Mouse (Mus musculus) liver, embryonic 15.5 days (tissue): Measurements from ENCODE around the gene Scarf1. TPM values are rescaled to one million over a fixed set of nuclear protein-coding genes. Genes with fewer than 3 reads are reported as not detected.

ENCODE experiments used
- ATAC-seq: fragments of 200-750 bp; cut with Nextera tagmentation; 2 replicates; pipeline ENCODE4 v1.8.0; 2017; ENCODE audit warnings: moderate number of reproducible peaks, mild to moderate bottlenecking, moderate library complexity; ENCODE audit not compliant: insufficient read depth
- H3K27ac ChIP-seq: fragments of 300-500 bp; sonication (generic); replicated peaks from 2 replicates; pipeline ENCODE4 v1.5.1; 2015; ENCODE audit warnings: mild to moderate bottlenecking, inconsistent platforms
- H3K27me3 ChIP-seq: fragments of 300-500 bp; sonication (generic); 2 replicates; pipeline ENCODE4 v1.6.1; 2015; ENCODE audit warnings: mild to moderate bottlenecking, inconsistent platforms
- H3K36me3 ChIP-seq: fragments of 300-500 bp; sonication (generic); replicated peaks from 2 replicates; pipeline ENCODE4 v1.6.1; 2015; ENCODE audit warnings: moderate library complexity, mild to moderate bottlenecking, inconsistent platforms
- H3K4me1 ChIP-seq: fragments of 300-500 bp; sonication (generic); replicated peaks from 2 replicates; pipeline ENCODE4 v1.6.1; 2015; ENCODE audit warnings: inconsistent platforms
- H3K4me2 ChIP-seq: fragments of 300-500 bp; sonication (generic); 2 replicates; pipeline ENCODE4 v1.6.1; 2015; ENCODE audit warnings: moderate library complexity, mild to moderate bottlenecking, inconsistent platforms
- H3K4me3 ChIP-seq: fragments of 300-500 bp; sonication (generic); replicated peaks from 2 replicates; pipeline ENCODE4 v1.5.1; 2015; ENCODE audit warnings: mild to moderate bottlenecking, inconsistent platforms
- H3K9ac ChIP-seq: fragments of 300-500 bp; sonication (generic); 2 replicates; pipeline ENCODE4 v1.6.1; 2015; ENCODE audit warnings: moderate library complexity, mild to moderate bottlenecking, inconsistent platforms
- H3K9me3 ChIP-seq: fragments of 300-500 bp; sonication (generic); replicated peaks from 2 replicates; pipeline ENCODE4 v1.6.1; 2016; ENCODE audit warnings: inconsistent platforms
- WGBS: fragments of 180-500 bp; shearing (Covaris S2); methylation state at CpG from one replicate; pipeline ENCODE4 v1.1.7; 2015; ENCODE audit warnings: mixed read lengths; ENCODE audit not compliant: insufficient replicate concordance; 5-methylcytosine and 5-hydroxymethylcytosine counted together
- polyA plus RNA-seq: library from polyadenylated mRNA; unstranded; fragments of >200 nt; fragmentation: Nextera tagmentation; extraction: Ambion mirVana; gene quantifications from 2 replicates; pipeline ENCODE4 v1.2.1, GENCODE M21; 2015

The Scarf1 gene
- polyA plus RNA-seq, 1 experiment from 2014 or later = 2.8 TPM

DNA sequence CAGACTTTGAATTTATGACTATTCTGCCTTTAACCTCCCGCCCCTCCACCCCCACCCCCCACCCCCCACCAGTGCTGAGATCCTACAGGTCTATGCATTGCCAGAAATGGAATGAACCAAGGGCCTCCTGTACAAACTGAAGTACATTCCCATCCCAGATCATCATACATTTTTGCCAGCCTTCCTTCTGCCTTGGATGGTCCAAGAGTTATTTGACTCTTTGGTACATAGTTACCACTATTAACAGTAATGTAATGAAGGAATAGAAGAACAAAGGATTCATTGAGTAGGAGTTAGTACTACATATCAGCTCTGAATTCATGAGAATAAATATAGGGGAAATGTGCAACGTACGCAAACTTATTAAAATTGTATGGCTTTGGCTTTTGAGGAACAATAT lies 27.1 kb upstream of the Scarf1 start:
- 18% methylated on average over 3 of the region's 3 CpGs for WGBS
- Histone ChIP-seq H3K27me3 (peaks cover 15% of the 10 kb centered on the region), H3K9ac (no peak overlapping the region), H3K9me3 (no peaks in the 10 kb centered on the region), H3K4me2 (peak overlapping the region; percentile 40), H3K4me1 (peaks cover 22% of the 10 kb centered on the region), H3K4me3 (peak overlapping the region; percentile 93), H3K27ac (no peak overlapping the region), H3K36me3 (peaks cover 31% of the 10 kb centered on the region)
- no peak for ATAC-seq

DNA sequence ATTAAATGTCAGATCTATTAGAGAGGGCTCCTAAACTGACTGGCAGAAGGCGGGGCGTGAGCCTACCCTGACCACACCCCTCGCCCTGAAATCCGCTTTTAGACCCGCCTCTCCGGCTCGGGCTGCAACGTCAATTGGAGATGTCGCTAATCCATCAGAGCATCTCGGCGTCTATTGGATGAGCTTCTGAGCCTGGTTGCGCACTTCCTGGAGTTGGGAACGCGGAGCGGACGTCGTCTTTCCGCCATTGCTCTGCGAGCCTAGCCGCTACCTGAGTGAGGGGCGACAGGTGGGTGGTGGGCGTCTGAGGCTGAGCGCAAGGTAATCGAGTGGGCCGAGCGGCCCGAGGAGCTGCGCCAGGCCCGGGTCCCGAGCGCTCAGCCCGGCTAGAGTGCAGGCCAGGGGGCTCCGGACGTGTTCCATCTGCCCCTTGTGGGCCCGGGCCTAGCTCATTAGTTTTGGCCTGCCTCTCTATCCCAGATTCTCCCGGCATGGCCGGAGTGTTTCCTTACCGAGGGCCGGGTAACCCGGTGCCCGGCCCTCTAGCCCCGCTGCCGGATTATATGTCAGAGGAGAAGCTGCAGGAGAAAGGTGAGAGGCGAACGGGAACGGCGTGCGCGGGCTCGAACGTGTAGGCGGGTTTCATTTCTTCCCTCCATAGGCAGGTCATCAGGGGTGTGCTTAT lies 26.6 kb upstream of the Scarf1 start, which contains the start of gene Prpf8:
Gene Prpf8 (plus strand): TSS at position 216 of the 685 bp plus-strand sequence.
- peaks cover 15% of the 10 kb centered on the region for H3K27me3 ChIP-seq
- ATAC-seq = peak; percentile 99
- peak within 1 kb of the TSS; percentile 92 for H3K9ac ChIP-seq
- H3K4me3 ChIP-seq = peak within 1 kb of the TSS; percentile 93
- peaks cover 37% of the 10 kb centered on the region for H3K36me3 ChIP-seq
- WGBS = under 1% methylated on average over 52 of the region's 52 CpGs
- H3K27ac ChIP-seq = peak within 1 kb of the TSS; percentile 81
- H3K9me3 ChIP-seq = no peaks in the 10 kb centered on the region
- H3K4me2 ChIP-seq = peak within 1 kb of the TSS; percentile 87
- H3K4me1 ChIP-seq = peaks cover 22% of the 10 kb centered on the region

DNA sequence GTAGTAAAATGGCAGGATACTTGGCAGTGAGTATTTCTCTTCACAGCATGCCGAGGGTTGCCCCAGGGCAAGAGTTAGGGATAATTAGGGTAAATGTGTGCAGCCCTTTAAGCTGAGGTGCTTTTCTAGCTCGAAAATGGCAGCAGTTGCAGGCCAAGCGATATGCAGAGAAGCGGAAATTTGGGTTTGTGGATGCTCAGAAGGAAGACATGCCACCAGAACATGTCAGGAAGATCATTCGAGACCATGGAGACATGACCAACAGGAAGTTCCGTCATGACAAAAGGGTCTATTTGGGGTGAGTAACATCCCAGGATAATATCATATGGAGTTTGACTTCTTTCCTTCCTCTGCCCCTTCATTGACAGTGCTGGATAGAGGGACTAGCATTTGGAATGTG lies 25.8 kb upstream of the Scarf1 start:
- Histone ChIP-seq H3K36me3 (peaks cover 44% of the 10 kb centered on the region), H3K4me1 (peaks cover 22% of the 10 kb centered on the region), H3K9me3 (no peaks in the 10 kb centered on the region), H3K4me2 (peak overlapping the region; percentile 87), H3K27ac (peak overlapping the region; percentile 81; the same call in 1 of the 2 replicates), H3K27me3 (peaks cover 15% of the 10 kb centered on the region), H3K9ac (peak overlapping the region; percentile 92), H3K4me3 (peak overlapping the region; percentile 93)
- ATAC-seq = no peak
- 21% methylated on average over 6 of the region's 6 CpGs for WGBS

DNA sequence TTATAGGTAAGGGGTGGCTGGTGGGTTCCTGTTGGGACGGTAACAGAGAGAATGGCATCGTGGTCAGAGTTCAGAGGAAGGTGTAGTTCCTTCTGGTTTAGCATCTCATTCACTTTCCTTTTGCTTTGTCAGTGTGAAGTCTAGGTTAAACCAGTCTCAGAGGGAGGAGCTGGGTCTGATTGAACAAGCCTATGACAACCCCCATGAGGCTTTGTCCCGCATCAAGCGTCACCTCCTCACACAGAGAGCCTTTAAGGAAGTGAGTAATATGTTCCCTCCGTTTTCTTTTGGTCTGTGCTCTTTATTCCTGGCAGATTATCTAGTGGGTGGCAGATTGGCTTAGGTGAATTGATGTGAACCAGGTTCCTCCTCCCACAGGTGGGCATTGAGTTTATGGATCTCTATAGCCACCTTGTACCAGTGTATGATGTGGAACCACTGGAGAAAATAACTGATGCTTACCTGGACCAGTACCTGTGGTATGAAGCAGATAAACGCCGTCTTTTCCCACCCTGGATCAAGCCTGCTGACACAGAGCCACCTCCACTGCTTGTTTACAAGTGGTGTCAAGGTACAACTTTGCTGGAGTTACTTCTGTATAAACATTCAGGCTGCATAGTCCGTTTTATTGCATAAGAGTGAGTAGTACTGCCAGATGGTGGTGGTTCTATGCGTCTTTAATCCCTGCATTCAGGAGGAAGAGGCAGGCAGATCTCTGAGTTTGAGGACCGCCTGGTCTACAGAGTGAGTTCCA lies 18.9 kb upstream of the Scarf1 start:
- WGBS = 78% methylated on average over 10 of the region's 10 CpGs
- Histone ChIP-seq H3K4me3 (no peak overlapping the region), H3K27ac (peak overlapping the region; percentile 29; the same call in 1 of the 2 replicates), H3K9ac (no peak overlapping the region), H3K27me3 (no peaks in the 10 kb centered on the region), H3K4me1 (peaks cover 4% of the 10 kb centered on the region), H3K4me2 (no peak overlapping the region), H3K9me3 (no peaks in the 10 kb centered on the region), H3K36me3 (peaks cover 98% of the 10 kb centered on the region)
- peak; percentile 38; the same call in 1 of the 2 replicates for ATAC-seq

DNA sequence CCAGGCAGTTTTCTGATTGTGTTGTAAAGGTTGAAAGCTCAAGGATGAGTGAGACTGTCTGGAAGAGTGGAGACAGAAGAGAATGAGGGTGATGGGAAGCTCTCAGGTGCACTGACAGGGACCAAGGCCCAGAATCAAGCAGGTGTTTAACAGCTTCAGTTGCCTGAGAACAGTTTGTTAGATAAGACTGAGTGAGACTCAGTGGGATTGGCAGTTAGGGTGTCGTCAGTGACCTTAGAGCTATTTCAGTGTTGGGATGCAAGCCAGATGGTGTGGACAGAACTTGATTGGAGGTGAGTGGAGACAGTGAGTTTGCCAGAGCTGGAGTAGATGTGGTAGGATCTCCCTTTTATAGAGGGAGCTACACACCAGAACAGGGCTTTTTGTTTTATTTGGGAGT lies 15.2 kb upstream of the Scarf1 start:
- Histone ChIP-seq H3K27me3 (no peaks in the 10 kb centered on the region), H3K9me3 (no peaks in the 10 kb centered on the region), H3K4me2 (no peak overlapping the region), H3K4me3 (no peak overlapping the region), H3K4me1 (peaks cover 4% of the 10 kb centered on the region), H3K9ac (no peak overlapping the region), H3K27ac (no peak overlapping the region), H3K36me3 (peaks cover 98% of the 10 kb centered on the region)
- 49% methylated on average over 1 of the region's 1 CpGs for WGBS
- no peak for ATAC-seq

DNA sequence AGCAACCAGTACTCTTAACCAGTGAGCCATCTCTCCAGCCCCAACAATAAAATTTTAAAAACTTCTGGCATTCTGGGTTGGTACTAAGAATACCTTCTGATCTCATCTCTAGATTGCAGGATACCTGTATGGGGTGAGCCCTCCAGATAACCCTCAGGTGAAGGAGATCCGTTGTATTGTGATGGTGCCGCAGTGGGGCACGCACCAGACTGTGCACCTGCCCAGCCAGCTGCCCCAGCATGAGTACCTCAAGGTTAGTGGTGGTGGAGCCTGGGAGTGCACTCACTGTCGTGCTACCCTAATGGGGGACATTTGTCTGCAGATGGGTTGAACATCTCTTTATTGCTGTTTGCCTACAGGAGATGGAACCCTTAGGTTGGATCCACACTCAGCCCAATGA lies 5.2 kb upstream of the Scarf1 start:
- Histone ChIP-seq H3K27ac (no peak overlapping the region), H3K27me3 (no peaks in the 10 kb centered on the region), H3K9me3 (no peaks in the 10 kb centered on the region), H3K4me1 (peaks cover 27% of the 10 kb centered on the region), H3K4me3 (no peak overlapping the region), H3K4me2 (no peak overlapping the region), H3K9ac (no peak overlapping the region), H3K36me3 (peaks cover 68% of the 10 kb centered on the region)
- 89% methylated on average over 4 of the region's 4 CpGs for WGBS
- ATAC-seq = no peak

DNA sequence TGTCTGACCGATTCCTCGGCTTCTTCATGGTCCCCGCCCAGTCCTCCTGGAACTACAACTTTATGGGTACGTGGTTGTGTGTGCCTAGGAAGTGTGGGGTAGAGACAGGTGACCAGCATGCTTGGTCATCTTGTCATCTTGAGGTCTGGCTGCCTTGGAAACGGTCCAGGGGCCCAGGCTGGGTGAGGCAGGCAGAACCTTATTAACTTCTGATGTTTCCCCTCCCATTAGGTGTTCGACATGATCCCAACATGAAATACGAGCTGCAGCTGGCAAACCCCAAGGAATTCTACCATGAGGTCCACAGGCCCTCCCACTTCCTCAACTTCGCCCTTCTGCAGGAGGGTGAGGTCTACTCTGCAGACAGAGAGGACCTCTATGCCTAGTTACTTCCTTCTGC lies 4.4 kb upstream of the Scarf1 start:
- WGBS = 56% methylated on average over 8 of the region's 8 CpGs
- Histone ChIP-seq H3K9ac (no peak overlapping the region), H3K36me3 (peaks cover 61% of the 10 kb centered on the region)

DNA sequence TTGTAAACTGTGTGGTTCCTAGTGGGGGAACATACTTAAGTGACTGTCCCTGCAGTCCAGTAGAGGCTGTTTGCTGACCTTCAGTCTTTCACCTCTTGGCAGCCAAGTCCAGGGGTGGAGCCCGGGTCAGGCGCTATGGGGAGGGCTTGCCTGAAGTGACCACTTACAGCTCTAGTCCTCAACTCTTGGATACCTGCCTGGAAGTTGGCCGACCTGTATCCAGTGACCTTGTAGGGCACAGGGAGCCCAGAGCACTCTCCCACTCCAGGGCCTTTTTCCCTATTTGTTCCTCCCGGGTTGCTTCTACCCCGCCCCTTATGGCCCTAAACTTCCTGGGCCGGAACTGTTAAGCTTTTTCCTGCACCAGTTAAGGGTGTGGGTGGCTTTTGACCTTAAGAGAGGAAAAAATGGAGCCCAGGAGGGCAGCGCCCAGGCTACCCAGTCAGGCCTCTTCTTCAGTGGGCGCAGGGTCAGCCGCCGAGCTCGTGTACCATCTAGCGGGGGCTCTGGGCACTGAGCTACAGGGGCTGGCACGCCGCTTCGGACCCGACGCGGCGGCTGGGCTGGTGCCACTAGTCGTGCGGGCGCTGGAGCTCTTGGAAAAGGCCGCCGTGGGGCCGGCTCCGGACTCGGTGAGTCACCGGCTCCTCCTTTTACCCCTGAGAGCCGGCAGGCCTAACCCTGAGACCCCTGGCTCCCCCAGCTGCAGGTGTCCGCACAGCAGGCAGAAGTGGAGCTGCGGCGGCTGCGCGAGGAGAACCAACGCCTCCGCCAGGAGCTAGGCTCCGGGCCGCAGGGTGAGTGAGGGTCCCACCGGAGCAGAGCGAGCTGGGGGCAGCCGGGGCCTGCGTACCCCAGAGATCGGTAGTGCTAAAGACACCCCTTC lies 3.4 kb upstream of the Scarf1 start, which contains the start of gene Rilp:
Gene Rilp (plus strand): TSS at position 354 of the 886 bp plus-strand sequence.
- H3K36me3 ChIP-seq = peaks cover 50% of the 10 kb centered on the region
- no peaks in the 10 kb centered on the region for H3K9me3 ChIP-seq
- no peaks in the 10 kb centered on the region for H3K27me3 ChIP-seq
- peaks cover 27% of the 10 kb centered on the region for H3K4me1 ChIP-seq
- peak within 1 kb of the TSS; percentile 72 for H3K9ac ChIP-seq
- peak; percentile 77 for ATAC-seq
- H3K4me3 ChIP-seq = peak within 1 kb of the TSS; percentile 67
- H3K4me2 ChIP-seq = peak within 1 kb of the TSS; percentile 99
- H3K27ac ChIP-seq = peak within 1 kb of the TSS; percentile 82
- WGBS = 4% methylated on average over 43 of the region's 43 CpGs

More for the DNA sequence above, 4.4 kb upstream of the Scarf1 start:
- Histone ChIP-seq H3K9me3 (no peaks in the 10 kb centered on the region), H3K27me3 (no peaks in the 10 kb centered on the region), H3K4me2 (no peak overlapping the region), H3K4me3 (no peak overlapping the region), H3K4me1 (peaks cover 27% of the 10 kb centered on the region), H3K27ac (peak overlapping the region; percentile 82; the same call in 1 of the 2 replicates)
- ATAC-seq = no peak

DNA sequence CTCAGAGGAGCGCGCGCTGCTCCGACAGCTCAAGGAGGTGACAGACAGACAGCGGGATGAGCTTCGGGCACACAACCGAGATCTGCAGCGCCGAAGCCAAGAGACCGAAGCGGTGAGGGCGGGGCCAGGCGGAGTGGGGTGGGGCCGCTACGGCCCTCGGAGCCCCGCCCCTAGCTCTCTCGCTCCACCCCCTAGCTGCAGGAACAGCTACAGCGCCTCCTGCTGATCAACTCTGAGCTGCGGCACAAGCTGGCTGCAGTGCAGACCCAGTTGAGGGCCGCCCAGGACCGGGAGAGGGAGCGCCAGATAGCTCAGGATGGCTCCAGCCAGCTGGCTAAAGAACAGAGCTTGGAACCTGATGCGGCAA lies 2.7 kb upstream of the Scarf1 start:
- peak overlapping the region; percentile 82 for H3K27ac ChIP-seq
- peak overlapping the region; percentile 72 for H3K9ac ChIP-seq
- H3K4me2 ChIP-seq = peak overlapping the region; percentile 99
- H3K4me1 ChIP-seq = peaks cover 27% of the 10 kb centered on the region
- peak overlapping the region; percentile 67 for H3K4me3 ChIP-seq
- 4% methylated on average over 24 of the region's 24 CpGs for WGBS
- ATAC-seq = peak; percentile 70
- H3K27me3 ChIP-seq = no peaks in the 10 kb centered on the region
- H3K36me3 ChIP-seq = peaks cover 44% of the 10 kb centered on the region
- H3K9me3 ChIP-seq = no peaks in the 10 kb centered on the region

DNA sequence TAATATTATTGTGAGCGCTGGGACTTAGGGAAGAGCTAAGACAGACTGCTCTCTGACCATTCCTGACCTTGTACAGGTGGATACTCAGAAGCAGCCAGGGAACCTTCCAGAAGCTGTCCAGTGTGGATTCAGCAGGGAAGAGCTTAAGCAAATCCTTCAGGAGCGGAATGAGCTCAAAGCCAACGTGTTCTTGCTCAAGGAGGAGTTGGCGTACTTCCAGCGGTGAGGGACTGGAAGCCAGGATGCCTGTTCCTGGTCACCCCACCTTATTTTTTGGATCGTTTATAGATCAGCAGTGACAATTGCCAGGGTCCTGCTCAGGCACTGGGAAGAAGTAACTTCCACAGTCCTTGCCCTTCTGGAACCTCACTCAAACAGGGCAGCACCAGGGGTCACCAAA lies 2.1 kb upstream of the Scarf1 start:
- Histone ChIP-seq H3K4me1 (peaks cover 27% of the 10 kb centered on the region), H3K4me2 (0 out of 2 replicates have a peak overlapping the region, but pooled peaks have one; percentile 99), H3K36me3 (peaks cover 38% of the 10 kb centered on the region), H3K9me3 (no peaks in the 10 kb centered on the region), H3K27me3 (no peaks in the 10 kb centered on the region), H3K9ac (no peak overlapping the region), H3K27ac (no peak overlapping the region), H3K4me3 (no peak overlapping the region)
- WGBS = 85% methylated on average over 6 of the region's 6 CpGs
- ATAC-seq = no peak
